Mouse (Mus musculus) adrenal gland, adult 18-20 months (tissue): ENCODE data around the gene Zzef1. TPM values are rescaled to one million over a fixed set of nuclear protein-coding genes. Genes with fewer than 3 reads are reported as not detected.

Experiments used
- DNase-seq, 2 experiments: peaks; one replicate each; pipeline ENCODE4 v3.0.0; 2021 to 2022; ENCODE audit warnings: low spot score in 2 of 2
- microRNA-seq, 2 experiments: library from miRNA; unstranded; fragments of <30 nt; microRNA quantifications; one replicate each; pipeline ENCODE4 v1.2.0; 2021; ENCODE audit warnings: borderline number of aligned reads in 2 of 2
- total RNA-seq, 2 experiments: library from RNA; stranded (reverse); gene quantifications; 1 replicate in 1 of 2; 2 replicates in 1 of 2; pipeline ENCODE4 v1.2.3; 2021

Gene Zzef1
- total RNA-seq, 2 experiments from 2014 or later, result 30.7 to 36.1 TPM

GRCm38 (mm10) chr11:72953116-72953439 lies 157.1 kb downstream of the Zzef1 start:
- DNase-seq, result no peak

DNA sequence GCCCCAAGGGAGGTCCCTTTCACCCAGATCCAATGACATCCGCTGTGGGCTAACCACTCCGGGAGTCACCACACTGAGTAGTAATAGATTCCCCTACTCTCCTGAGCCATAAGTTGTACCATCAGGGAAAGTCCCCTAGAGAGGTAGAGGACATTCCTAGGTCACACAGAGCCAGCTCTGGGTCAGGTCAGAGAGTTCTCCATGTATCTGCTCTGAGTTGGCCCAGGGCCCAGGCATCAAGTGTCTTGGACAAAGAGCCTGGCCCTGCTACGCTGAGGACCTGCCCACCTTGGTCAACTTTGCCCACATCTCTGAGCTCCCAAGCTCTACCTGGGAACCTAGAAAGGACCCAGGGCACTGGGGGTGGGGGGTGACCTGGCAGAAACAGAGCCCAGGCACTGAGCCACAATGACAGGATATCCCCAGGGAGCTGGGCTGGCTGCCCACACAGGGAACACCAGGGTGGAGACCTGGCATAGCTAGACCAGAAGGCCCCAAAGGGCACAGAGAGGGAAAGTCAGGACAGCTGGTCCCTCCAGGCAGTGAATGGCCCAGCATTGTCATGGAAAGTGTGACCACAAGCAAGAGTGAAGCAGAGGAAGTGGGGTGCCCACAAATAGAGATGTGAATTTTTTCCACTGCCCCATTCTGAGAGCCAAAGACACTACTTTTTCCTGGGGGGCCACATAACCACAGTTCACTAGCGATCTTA lies 157.6 kb downstream of the Zzef1 start:
- no peak for DNase-seq

DNA sequence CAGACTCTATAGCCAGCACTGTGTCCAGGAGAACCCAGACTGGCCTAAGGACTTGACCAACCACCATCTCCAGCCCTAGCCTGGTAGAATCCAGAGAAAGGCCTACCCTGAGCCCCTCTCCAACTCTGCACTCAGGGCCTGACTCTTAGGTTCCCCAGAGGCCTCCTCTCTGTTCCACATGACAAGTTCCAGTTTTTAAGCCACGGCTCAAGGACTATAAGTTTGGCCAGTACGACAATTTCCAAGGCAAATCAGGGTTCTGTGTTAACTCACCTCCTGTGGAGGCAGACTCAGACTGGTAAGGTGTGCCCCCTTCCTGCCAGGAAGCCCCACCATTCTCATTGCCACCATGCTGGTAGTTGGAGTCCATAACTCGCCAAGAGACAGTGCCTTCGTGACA lies 158.2 kb downstream of the Zzef1 start:
- DNase-seq, result no peak

GRCm38 (mm10) chr11:72955339-72955974 lies 159.4 kb downstream of the Zzef1 start:
- no peak for DNase-seq

GRCm38 (mm10) chr11:72957318-72957717 lies 161.3 kb downstream of the Zzef1 start:
- DNase-seq, result no peak

DNA sequence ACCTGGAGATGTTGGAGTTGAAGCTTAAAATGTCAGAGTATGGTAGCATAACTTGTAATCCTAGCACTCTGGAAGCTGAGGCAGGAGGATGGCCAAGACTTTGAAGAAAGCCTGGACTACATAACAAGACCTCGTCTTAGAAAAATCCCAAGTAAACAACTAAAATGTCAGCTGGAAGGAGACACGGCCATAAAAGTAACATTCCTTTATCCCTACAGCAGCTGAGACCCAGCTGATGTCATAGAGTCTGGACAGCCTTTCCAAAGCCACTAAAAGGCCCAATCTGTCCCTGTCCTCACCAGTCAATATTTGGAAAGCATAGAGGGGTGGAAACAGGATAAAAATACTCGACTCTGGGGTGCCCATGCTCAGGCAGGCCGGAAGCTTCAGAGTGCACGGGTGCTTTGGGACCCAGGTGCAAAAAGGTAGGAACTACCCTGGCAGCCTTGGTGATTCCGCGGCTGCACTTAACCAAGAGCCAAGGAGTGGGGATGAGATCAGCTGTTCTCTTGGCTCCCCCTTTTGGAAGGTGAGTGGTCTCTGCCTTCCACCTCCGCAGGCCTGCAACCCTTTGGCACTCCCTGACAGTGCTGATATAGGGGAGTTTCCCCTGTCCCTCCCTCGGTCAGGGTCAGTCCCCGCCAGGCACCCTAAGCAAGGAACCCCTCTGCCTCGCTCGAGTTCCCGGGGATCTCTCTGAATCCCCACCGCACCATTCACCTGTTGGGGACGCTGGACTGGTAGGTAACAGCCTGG lies 164.1 kb downstream of the Zzef1 start:
- no peak for DNase-seq

- no peak for DNase-seq
Observed at GRCm38 (mm10) chr11:72960723-72961071, 164.7 kb downstream of the Zzef1 start.

GRCm38 (mm10) chr11:72961072-72961980 lies 165.3 kb downstream of the Zzef1 start, which contains the start of gene Atp2a3:
Gene Atp2a3, plus strand, starts transcription at chr11:72961169.
- no peak for DNase-seq

GRCm38 (mm10) chr11:72962378-72962777 lies 166.4 kb downstream of the Zzef1 start:
- DNase-seq, result no peak

DNA sequence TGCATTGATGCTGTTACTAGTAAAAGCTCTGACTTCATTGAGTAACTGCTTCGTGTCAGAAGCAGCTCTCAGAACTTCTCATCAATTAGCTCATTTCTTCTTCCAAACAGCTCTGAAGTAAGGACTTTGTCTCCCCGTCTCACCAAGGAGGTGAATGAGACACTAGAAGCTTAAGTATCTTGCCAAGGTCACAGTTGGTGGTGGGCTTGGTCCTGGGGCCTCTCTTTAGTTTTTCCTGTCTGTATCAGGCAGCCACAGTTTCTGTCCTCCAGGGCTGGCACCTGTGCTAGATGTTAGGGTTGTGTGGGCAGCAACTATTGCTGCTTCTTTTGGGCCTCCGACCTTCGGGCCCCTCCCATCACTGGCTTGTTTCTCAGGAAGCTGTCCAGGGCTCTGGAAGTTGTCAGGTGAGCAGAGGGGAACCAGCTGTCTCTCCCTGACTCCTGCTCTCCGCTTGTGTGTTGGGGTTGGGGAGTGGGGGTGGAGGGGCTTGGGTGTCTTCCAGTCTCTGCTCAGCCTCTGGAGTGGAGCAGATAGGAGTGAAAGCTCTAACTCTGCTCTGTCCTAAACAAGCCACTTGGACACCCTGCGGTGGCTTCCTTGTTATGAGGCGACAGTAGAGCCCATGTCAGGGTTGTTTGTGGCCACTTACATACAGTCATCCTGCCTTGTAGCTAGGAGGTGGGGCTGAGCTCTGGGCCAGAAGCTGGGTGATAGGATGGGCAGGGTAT lies 167.2 kb downstream of the Zzef1 start:
- DNase-seq, result no peak

GRCm38 (mm10) chr11:72963789-72964294 lies 167.8 kb downstream of the Zzef1 start:
- no peak for DNase-seq

DNA sequence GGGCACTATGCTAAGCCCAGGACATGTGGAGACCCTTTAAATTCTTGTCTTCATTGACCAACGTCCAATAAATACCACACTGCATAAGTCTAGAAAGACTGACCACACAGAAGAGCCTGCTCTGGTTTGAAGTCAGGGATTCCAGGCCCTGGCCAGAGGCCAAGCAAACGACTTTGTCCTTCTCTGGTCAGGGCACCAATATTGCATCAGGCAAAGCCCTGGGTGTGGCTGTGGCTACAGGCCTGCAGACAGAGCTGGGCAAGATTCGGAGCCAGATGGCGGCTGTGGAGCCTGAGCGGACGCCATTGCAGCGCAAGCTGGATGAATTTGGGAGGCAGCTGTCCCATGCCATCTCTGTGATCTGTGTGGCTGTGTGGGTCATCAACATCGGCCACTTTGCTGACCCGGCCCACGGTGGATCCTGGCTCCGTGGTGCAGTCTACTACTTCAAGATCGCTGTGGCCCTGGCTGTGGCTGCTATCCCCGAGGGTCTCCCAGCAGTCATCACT lies 179.0 kb downstream of the Zzef1 start:
- DNase-seq, result no peak

Small RNA genes within 50 kb of the gene (microRNA-seq; reads per million reads assigned to microRNA genes)
- 0 reads per million in 2 experiments for gene Gm44467

Other genes starting within 250 kb of the Zzef1 start
- gene Spns3, start 245.7 kb upstream of the Zzef1 start, total RNA-seq, result under 1 TPM in 1 of 2 experiments, not detected in 1; 0.22 TPM
- 10 to 100 TPM; 33.1 to 43.8 TPM for gene Ube2g1, start 188.9 kb upstream of the Zzef1 start, total RNA-seq
- 10 to 100 TPM; 33.5 to 40.1 TPM for gene Ankfy1, start 106.2 kb upstream of the Zzef1 start, total RNA-seq
- gene Cyb5d2, start 84 bp upstream of the Zzef1 start, total RNA-seq, result 10 to 100 TPM; 21.1 to 25.7 TPM
- 10 to 100 TPM in 1 of 2 experiments, 1 to 10 TPM in 1; 8.6 to 10.2 TPM for gene Atp2a3, start 164.9 kb downstream of the Zzef1 start, total RNA-seq
- under 1 TPM; 0.56 to 0.83 TPM for gene P2rx1, start 202.9 kb downstream of the Zzef1 start, total RNA-seq
- 1 to 10 TPM; 2.5 to 4.5 TPM for gene Camkk1, start 222.8 kb downstream of the Zzef1 start, total RNA-seq